Mouse (Mus musculus) gastrocnemius, postnatal 14 days (tissue): Measurements from ENCODE around the gene Fkbp14. TPM values are rescaled to one million over a fixed set of nuclear protein-coding genes. Genes with fewer than 3 reads are reported as not detected.

Experiments
- total RNA-seq, 2 experiments: library from RNA; stranded (reverse); gene quantifications; 2 replicates each; pipeline ENCODE4 v1.2.3; 2021

Fkbp14 gene
- total RNA-seq, 2 experiments from 2014 or later, result 14.4 to 14.7 TPM

Other genes with a start within 250 kb of the Fkbp14 start
- gene Wipf3, start 167.7 kb downstream of the Fkbp14 start, total RNA-seq, result 10 to 100 TPM in 1 of 2 experiments, 1 to 10 TPM in 1; 9.6 to 11.7 TPM
- 1 to 10 TPM; 5.8 to 9.7 TPM for gene Scrn1, start 30.8 kb downstream of the Fkbp14 start, total RNA-seq
- 1 to 10 TPM; 4.7 to 6.2 TPM for gene Plekha8, start 2.2 kb downstream of the Fkbp14 start, total RNA-seq
- 1 to 10 TPM; 6.9 to 8.0 TPM for gene Mturn, start 84.3 kb upstream of the Fkbp14 start, total RNA-seq
- 1 to 10 TPM; 8.1 to 9.6 TPM for gene Znrf2, start 219.6 kb upstream of the Fkbp14 start, total RNA-seq